8 mouse cellular contexts compared by ENCODE assay signal in the genomic region with DNA sequence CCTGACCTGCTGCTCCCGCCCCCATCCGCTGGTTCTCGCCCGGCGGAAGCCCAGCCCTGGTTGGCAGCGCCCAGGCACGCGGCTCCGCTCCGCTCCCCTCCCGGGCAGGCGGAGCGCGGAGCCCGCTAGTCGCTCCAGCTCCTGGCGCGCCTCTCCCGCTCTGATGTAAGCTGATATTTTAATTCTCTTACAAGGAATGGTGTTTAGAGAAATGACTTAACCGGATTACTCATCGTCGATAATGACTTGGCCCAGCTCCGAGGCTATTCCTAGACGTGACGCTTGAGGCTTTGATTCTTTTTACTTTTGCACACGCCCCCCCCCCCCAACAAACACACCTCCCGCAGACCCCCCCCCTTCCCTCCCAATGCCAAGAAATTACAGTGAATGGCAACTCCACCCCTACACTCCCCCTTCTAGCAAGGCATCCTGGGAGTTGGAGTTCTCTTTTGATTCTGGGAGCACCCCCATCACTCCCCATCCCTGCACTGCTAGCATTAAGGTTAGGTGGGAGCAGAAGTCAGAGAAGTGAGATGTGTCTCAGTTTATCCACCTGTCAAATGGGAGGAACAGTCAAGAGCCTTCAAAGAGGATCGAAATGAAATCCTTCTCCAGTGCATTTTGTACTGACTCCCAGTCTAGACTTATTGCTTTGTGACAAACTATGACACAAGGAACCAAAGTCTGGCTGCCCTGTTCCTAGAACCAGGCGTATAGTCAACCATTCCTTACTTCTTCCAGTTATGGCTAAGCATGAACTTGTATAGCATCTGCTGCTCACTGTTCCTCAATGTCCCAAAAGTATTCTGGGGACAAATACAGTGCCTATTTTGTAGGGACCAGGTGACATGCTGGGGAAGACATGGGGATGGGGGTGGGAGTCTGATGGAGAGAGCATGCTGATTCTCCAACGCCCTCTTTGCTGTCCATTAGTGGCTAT. TPM values are rescaled to one million over a fixed set of nuclear protein-coding genes. Genes with fewer than 3 reads are reported as not detected.
DNase-seq lines count a peak whose midpoint lies in the region; ATAC-seq and TF ChIP-seq lines count a peak whose summit lies in the region.

No protein-coding gene starts in this region.

- peak overlapping the region; percentile 35 for H3K4me3 ChIP-seq in hindbrain, embryonic 12.5 days
- 0 out of 2 replicates have a peak overlapping the region, but pooled peaks have one; percentile 12 for H3K4me3 ChIP-seq in lung, postnatal 0 days (ENCODE audit: low read depth, low read length)

- TF ChIP-seq EP300 in lung, postnatal 0 days (IDR thresholded peaks at IDR 0.05) = peak; percentile 55; the same call in 1 of the 2 replicates

- WGBS in hindbrain, embryonic 12.5 days = 10% methylated on average over 30 of the region's 30 CpGs
- 9% methylated on average over 29 of the region's 30 CpGs for WGBS in lung, postnatal 0 days

- 0 out of 2 replicates have a peak, but pooled peaks have one; percentile 9 for ATAC-seq in hindbrain, embryonic 12.5 days (ENCODE audit: low FRiP score)
- peak; percentile 78 for ATAC-seq in lung, postnatal 0 days
- ATAC-seq in activated CD4-positive, CD25-positive, alpha-beta regulatory T cell, adult 4 months = no peak

- peak overlapping the region; percentile 65 for H3K4me2 ChIP-seq in hindbrain, embryonic 12.5 days (replicated peaks)
- H3K4me2 ChIP-seq in lung, postnatal 0 days (replicated peaks; ENCODE audit: low read depth, low read length) = peak overlapping the region; percentile 51

- H3K4me1 ChIP-seq in hindbrain, embryonic 12.5 days = peaks cover 13% of the 10 kb centered on the region
- peaks cover 7% of the 10 kb centered on the region; the same call in 1 of the 2 replicates for H3K4me1 ChIP-seq in lung, postnatal 0 days (ENCODE audit: insufficient read depth, low read depth, low read length)

- no peak overlapping the region for H3K27ac ChIP-seq in hindbrain, embryonic 12.5 days
- H3K27ac ChIP-seq in lung, postnatal 0 days (ENCODE audit: low read length) = peak overlapping the region; percentile 20; the same call in 1 of the 2 replicates

- peak; percentile 96 for DNase-seq in MN1 (ENCODE audit: low spot score)
- peak; percentile 74 for DNase-seq in cerebellum, adult 11-12 months
- peak; percentile 64 to 75 for DNase-seq in frontal cortex, postnatal 14 days (ENCODE audit: low spot score in 2 of 2)
- DNase-seq in layer of hippocampus, postnatal 25 days (ENCODE audit: extremely low spot score in 1 of 2, low spot score in 1 of 2) = peak; percentile 50 to 58
- DNase-seq in lung, postnatal 0 days (ENCODE audit: low spot score) = peak; percentile 98
- DNase-seq in right cerebral cortex, postnatal 14 days = peak; percentile 81

- H3K9me3 ChIP-seq in hindbrain, embryonic 12.5 days (replicated peaks) = no peaks in the 10 kb centered on the region
- no peaks in the 10 kb centered on the region for H3K9me3 ChIP-seq in lung, postnatal 0 days (ENCODE audit: low read length)

- H3K9ac ChIP-seq in hindbrain, embryonic 12.5 days = peak overlapping the region; percentile 23
- no peak overlapping the region for H3K9ac ChIP-seq in lung, postnatal 0 days (replicated peaks; ENCODE audit: low read depth)

- no peak for TF ChIP-seq CTCF in lung, postnatal 0 days (IDR thresholded peaks at IDR 0.05)

- H3K36me3 ChIP-seq in hindbrain, embryonic 12.5 days = no peaks in the 10 kb centered on the region
- no peaks in the 10 kb centered on the region for H3K36me3 ChIP-seq in lung, postnatal 0 days (ENCODE audit: insufficient read depth, low read length)

- H3K27me3 ChIP-seq in hindbrain, embryonic 12.5 days = peaks cover 43% of the 10 kb centered on the region
- no peaks in the 10 kb centered on the region; the same call in 1 of the 2 replicates for H3K27me3 ChIP-seq in lung, postnatal 0 days (replicated peaks; ENCODE audit: insufficient read depth, low read length)

RNA-seq across cellular contexts. Expression of a gene that starts 3.9 kb away (rescaled TPM):
- polyA plus RNA-seq in hindbrain, embryonic 12.5 days (2016; fragmentation: Nextera tagmentation; extraction: Ambion mirVana) = 3.6 and 3.8 TPM in 2 replicates
- total RNA-seq in layer of hippocampus, postnatal 25 days (2021) = 10 to 100 TPM; 11.5 to 16.6 TPM
- polyA plus RNA-seq in lung, postnatal 0 days (2015; fragmentation: Nextera tagmentation; extraction: Ambion mirVana) = 14.9 and 15.3 TPM in 2 replicates
- 10 to 100 TPM; 74.3 to 91.9 TPM for polyA plus RNA-seq in activated CD4-positive, CD25-positive, alpha-beta regulatory T cell, adult 4 months (2017; shearing (Covaris generic))

RNA-seq across cellular contexts. Expression of a gene that starts 29.2 kb away (rescaled TPM):
- polyA plus RNA-seq in hindbrain, embryonic 12.5 days (2016; fragmentation: Nextera tagmentation; extraction: Ambion mirVana) = 0.52 and 0.77 TPM in 2 replicates
- total RNA-seq in layer of hippocampus, postnatal 25 days (2021) = under 1 TPM; 0.42 to 0.68 TPM
- polyA plus RNA-seq in lung, postnatal 0 days (2015; fragmentation: Nextera tagmentation; extraction: Ambion mirVana) = 12.7 and 15.9 TPM in 2 replicates
- 10 to 100 TPM; 62.2 to 87.1 TPM for polyA plus RNA-seq in activated CD4-positive, CD25-positive, alpha-beta regulatory T cell, adult 4 months (2017; shearing (Covaris generic))

RNA-seq across cellular contexts. Expression of a gene that starts 59.1 kb away (rescaled TPM):
- 60.2 and 61.0 TPM in 2 replicates for polyA plus RNA-seq in hindbrain, embryonic 12.5 days (2016; fragmentation: Nextera tagmentation; extraction: Ambion mirVana)
- 10 to 100 TPM; 36.0 to 40.5 TPM for total RNA-seq in layer of hippocampus, postnatal 25 days (2021)
- polyA plus RNA-seq in lung, postnatal 0 days (2015; fragmentation: Nextera tagmentation; extraction: Ambion mirVana) = 29.1 and 33.6 TPM in 2 replicates
- 10 to 100 TPM; 19.1 to 22.8 TPM for polyA plus RNA-seq in activated CD4-positive, CD25-positive, alpha-beta regulatory T cell, adult 4 months (2017; shearing (Covaris generic))
